Mouse (Mus musculus) testis, postnatal 14 days (tissue): Measurements from ENCODE around the gene Oxct2b.
"Not testable (repeated sequence)": the region's sequence is repeated elsewhere in the genome, so short reads cannot be mapped to it uniquely, and the experiment has no call there.

Experiments
- DNase-seq: peaks from one replicate; pipeline ENCODE4 v3.0.0; 2021; ENCODE audit warnings: low spot score

Oxct2b gene

GRCm38 (mm10) chr4:123112216-123112764, 3.8 kb upstream of the Oxct2b start:
- DNase-seq: no peak

DNA sequence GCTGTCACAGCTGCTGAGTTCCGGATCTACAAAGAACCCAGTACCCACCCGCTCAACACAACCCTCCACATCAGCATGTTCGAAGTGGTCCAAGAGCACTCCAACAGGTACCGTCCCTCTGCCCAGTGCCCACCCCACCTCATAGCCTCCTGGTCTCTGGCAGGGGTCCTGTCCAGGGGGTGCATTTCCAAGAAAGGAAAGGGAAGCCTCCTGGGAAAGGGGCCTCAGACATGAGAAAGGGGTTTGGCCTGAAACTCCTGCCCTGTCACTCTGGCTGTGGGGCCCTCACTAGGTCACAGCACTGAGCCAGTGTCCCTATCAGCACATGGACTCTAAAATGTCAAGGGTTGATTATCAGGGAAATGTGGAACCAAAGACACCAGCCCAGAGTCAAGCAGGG, 1.4 kb upstream of the Oxct2b start:
- not testable (repeated sequence) for DNase-seq

GRCm38 (mm10) chr4:123116640-123117039, 574 bp downstream of the Oxct2b start:
- DNase-seq: not testable (repeated sequence)

DNA sequence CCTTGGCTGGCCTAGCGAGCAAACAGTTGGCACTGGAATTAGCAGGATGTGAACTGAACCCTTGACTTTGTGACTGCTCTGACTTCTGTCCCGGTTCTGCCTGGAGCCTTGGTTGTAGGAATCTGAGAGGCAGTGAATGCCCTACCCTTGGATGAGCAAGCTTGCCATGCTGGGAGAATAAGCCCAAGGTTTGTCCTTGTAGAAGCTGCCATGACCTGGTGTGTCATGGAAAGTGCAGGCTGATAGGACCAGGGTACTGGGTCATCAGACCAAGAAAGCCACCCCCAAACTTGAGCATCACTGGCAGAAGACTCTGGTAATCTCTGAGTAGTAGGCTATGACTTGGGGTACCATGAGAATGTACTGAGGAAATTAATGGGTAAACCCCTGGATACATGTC, 5.2 kb downstream of the Oxct2b start:
- no peak for DNase-seq

GRCm38 (mm10) chr4:123126626-123127025, 10.6 kb downstream of the Oxct2b start:
- DNase-seq: no peak

GRCm38 (mm10) chr4:123127051-123127450, 11.0 kb downstream of the Oxct2b start:
- no peak for DNase-seq

DNA sequence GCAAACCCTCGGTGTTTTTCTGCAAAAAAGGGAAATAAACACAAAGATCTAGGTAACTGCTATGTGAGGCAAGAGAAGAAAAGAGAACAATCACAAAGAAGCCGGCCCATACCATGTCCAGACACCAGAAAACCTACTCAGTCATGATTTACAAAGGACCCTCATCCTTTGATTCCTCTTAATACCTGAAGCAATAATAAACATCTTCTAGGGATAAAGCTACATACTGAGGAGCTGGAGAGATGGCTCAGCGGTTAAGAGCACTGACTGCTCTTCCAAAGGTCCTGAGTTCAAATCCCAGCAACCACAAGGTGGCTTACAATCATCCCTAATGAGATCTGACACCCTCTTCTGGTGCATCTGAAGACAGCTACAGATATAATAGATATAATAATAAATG, 21.5 kb downstream of the Oxct2b start:
- no peak for DNase-seq

DNA sequence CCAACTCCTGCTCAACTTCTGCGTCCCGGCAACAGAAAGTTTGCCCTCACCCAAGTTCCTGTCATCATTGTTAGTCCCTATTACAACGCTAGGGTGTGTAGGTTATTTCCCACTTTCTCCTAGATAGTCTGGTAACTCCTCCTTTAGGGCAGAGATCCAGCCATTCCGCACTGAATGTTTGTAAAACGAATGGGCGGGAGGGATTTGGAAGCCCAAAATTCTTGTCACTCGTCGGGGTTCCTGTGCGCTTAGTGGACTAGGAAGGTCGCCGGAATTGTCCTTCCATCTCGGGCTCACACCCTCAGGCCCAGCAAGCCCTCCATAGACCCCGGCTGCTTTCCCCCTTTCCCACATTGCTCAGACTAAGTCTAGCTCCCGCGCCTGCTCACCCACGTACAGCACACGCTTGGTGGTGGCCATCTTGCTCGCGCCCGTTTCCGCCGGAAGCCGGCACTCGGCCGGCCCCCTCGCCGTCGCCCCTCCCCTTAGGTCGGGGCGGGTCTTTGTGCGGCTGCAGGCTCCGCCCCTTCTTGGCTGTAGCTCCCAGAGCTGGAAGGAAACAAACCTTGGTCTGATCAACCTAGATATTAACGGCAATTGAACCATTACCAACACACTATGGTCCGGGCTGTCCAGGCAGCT, 23.6 kb downstream of the Oxct2b start, which contains the start of gene Ppie:
Gene Ppie (minus strand): TSS at position 439 of the 642 bp plus-strand sequence.
- DNase-seq: peak; percentile 83

DNA sequence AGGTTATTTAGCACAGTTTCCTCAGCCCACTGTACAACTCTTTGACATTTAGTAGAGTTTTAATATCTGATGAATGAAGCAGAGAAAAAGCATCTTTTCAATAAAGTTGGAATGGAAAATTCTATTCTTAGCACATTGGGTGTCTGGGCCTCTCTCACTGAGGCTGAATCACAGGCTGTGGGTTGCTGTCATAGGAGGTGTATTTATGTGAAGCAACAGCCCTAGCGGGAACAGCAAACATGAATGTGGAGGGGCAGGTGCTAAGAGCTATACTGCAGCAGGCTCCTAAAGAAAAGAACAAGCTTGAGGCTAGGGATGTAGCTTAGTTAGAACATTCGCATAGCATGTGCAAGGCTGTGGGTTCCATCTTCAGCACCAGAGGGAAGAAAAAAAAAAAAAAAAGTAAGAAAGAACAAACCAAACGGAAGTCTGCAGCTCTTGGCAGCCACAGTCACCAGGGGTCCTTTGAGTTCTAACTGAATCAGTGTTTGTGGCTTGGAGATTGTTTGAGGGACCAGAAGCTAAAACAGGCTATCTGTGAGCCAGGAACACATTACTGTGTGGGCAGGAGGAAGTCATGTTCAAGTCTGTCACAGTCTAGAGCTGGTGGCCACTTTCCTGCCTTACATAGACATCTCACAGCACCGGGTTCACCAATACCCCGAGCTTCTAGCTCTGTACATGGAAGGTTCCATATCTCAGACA, 31.5 kb downstream of the Oxct2b start:
- no peak for DNase-seq

GRCm38 (mm10) chr4:123152003-123152402, 35.9 kb downstream of the Oxct2b start:
- no peak for DNase-seq

DNA sequence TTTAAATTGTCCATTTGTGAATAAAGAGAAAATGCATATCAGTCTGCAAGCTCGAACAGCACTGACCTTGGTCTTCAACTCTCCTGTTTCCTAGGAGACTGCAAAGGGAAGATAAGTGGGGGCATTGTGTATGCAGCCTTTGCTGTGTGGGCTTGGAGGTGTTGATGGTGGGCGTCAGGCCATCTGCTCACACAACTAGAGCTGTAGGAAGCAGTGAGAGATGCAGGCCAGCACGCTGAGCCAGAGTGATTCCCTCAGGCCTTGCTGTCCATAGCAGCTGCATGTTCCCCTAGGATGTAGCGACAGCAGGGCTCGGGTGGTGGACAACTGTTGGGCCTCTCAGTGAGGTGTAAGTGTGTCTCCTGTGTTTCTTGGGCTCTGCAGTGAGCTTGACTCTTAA, 36.9 kb downstream of the Oxct2b start:
- DNase-seq: no peak

GRCm38 (mm10) chr4:123155004-123155403, 38.9 kb downstream of the Oxct2b start:
- no peak for DNase-seq

DNA sequence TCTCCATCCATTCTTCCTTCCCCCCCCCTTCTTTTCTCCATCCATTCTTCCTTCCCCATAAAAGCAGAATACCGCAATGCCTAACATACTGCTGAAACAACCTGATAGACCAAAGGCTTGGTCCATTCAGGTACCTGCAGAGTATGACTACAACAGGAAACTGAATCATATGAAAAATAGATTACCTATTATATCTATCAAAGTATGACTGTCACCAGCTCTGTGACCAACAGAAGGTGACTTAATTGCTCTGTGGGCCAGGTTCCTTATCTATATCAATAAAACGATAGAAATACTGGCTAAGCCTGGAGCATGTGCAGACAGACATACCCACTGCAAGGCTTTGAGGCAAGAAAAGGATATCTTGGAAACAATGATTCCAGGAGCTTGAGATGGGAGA, 39.4 kb downstream of the Oxct2b start:
- DNase-seq: no peak

- no peak for DNase-seq
These were observed 39.8 kb downstream of the Oxct2b start for GRCm38 (mm10) chr4:123155840-123156239.

DNA sequence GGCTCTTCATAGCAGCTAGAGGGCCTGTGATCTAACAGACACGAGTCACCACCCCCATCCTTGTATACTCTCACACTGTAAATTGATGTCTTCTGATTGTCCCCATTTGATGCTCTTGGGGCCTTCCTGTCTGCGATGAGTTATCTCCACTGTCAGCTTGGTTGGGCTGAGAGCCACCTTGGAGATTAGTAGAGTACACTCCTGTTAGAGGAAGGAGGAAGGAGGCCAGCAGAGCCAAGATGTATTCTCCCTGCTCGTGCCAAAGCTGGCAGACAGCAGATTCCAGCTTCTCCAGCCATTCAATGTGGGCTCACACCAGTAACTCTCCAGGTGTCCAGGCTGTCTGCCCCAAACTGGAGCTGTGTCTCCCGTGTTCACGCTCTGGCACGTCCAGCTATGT, 44.5 kb downstream of the Oxct2b start:
- no peak for DNase-seq

- not testable (repeated sequence) for DNase-seq
These were observed 45.2 kb downstream of the Oxct2b start for GRCm38 (mm10) chr4:123161251-123161650.

GRCm38 (mm10) chr4:123162305-123162917, 46.3 kb downstream of the Oxct2b start:
- DNase-seq: no peak

DNA sequence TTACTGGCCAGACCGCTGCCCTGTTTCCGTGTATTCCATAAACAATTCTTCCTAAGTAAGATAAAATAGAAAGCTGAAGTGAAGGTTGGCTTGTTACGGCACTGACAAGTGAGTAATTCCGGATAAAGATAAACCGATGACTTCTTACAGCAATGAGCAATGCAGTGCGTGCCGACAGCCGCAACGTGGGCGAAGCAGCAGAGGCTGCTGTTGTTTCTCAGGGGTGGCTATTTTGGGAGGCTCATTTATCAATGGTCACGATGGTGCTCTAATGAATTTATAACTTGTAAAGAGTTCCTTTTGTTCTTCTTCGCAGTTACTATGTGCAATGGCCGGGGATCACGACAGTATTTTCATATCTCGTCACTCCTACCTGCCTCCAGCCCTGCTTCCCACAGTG, 48.1 kb downstream of the Oxct2b start:
- DNase-seq: no peak
